Mouse (Mus musculus) heart, embryonic 14.5 days (tissue): ENCODE results near the gene Tmem158. TPM values are rescaled to one million over a fixed set of nuclear protein-coding genes. Genes with fewer than 3 reads are reported as not detected.

ENCODE experiments used
- ATAC-seq: fragments of 200-750 bp; cut with Nextera tagmentation; 2 replicates; pipeline ENCODE4 v1.8.0; 2017; ENCODE audit warnings: low read depth, moderate TSS enrichment; ENCODE audit not compliant: insufficient number of reproducible peaks, insufficient read depth, low FRiP score
- H3K27ac ChIP-seq, 2 experiments: fragments of 200-500 bp in 1 of 2; fragments of 300-500 bp in 1 of 2; sonication (generic) in 1 of 2; replicated peaks in 1 of 2; 2 replicates each; pipeline ENCODE4 v1.5.1; 2012 to 2014; ENCODE audit warnings: low read depth in 2 of 2, low read length in 2 of 2, control low read depth in 1 of 2, mild to moderate bottlenecking in 1 of 2, mixed read lengths in 1 of 2; ENCODE audit not compliant: control insufficient read depth in 1 of 2, insufficient read depth in 1 of 2
- H3K27me3 ChIP-seq: fragments of 300-500 bp; sonication (generic); 2 replicates; pipeline ENCODE4 v1.6.1; 2014; ENCODE audit warnings: mild to moderate bottlenecking, low read length, control low read depth; ENCODE audit not compliant: control insufficient read depth, insufficient read depth
- H3K36me3 ChIP-seq: fragments of 300-500 bp; sonication (generic); 2 replicates; pipeline ENCODE4 v1.6.1; 2014; ENCODE audit warnings: mild to moderate bottlenecking, control low read depth, low read length, mixed read lengths; ENCODE audit not compliant: control insufficient read depth, insufficient read depth
- H3K4me1 ChIP-seq, 2 experiments: fragments of 200-500 bp in 1 of 2; fragments of 300-500 bp in 1 of 2; sonication (generic) in 1 of 2; 2 replicates each; pipeline ENCODE4 v1.6.1; 2012 to 2014; ENCODE audit warnings: low read length in 2 of 2, control low read depth in 1 of 2, mixed read lengths in 1 of 2; ENCODE audit not compliant: control insufficient read depth in 2 of 2, insufficient read depth in 2 of 2
- H3K4me2 ChIP-seq: fragments of 300-500 bp; sonication (generic); 2 replicates; pipeline ENCODE4 v1.6.1; 2014; ENCODE audit warnings: mild to moderate bottlenecking, low read length
- H3K4me3 ChIP-seq, 2 experiments: fragments of 200-500 bp in 1 of 2; fragments of 300-500 bp in 1 of 2; sonication (generic) in 1 of 2; 2 replicates each; pipeline ENCODE4 v1.5.1; 2012 to 2014; ENCODE audit warnings: low read length in 2 of 2, mild to moderate bottlenecking in 2 of 2, control low read depth in 1 of 2, low read depth in 1 of 2, moderate library complexity in 1 of 2; ENCODE audit not compliant: control insufficient read depth in 1 of 2, insufficient read depth in 1 of 2
- H3K9ac ChIP-seq: fragments of 300-500 bp; sonication (generic); 2 replicates; pipeline ENCODE4 v1.6.1; 2014; ENCODE audit warnings: mild to moderate bottlenecking, low read length
- H3K9me3 ChIP-seq: fragments of 300-500 bp; sonication (generic); 2 replicates; pipeline ENCODE4 v1.6.1; 2016; ENCODE audit warnings: low read length, control low read depth; ENCODE audit not compliant: control insufficient read depth
- WGBS: fragments of 180-500 bp; shearing (Covaris S2); extraction: QIAGEN DNeasy Blood & Tissue Kit; methylation state at CpG from one replicate; pipeline ENCODE4 v1.1.7; 2014; 5-methylcytosine and 5-hydroxymethylcytosine counted together
- polyA plus RNA-seq: library from polyadenylated mRNA; unstranded; fragments of >200 nt; fragmentation: Nextera tagmentation; extraction: Ambion mirVana; gene quantifications from 2 replicates; pipeline ENCODE4 v1.2.1, GENCODE M21; 2014

Tmem158 gene
- 6.6 and 7.2 TPM in 2 replicates for polyA plus RNA-seq

GRCm38 (mm10) chr9:123260611-123261021, at the start of gene Tmem158:
Tmem158 (minus strand) TSS chr9:123260764.
- no peaks in the 10 kb centered on the region for H3K9me3 ChIP-seq
- WGBS: 0% methylated on average over 36 of the region's 40 CpGs

GRCm38 (mm10) chr9:123309685-123310365, 49.3 kb upstream of the Tmem158 start:
- H3K27ac ChIP-seq: no peak overlapping the region
- no peaks in the 10 kb centered on the region for H3K36me3 ChIP-seq
- no peaks in the 10 kb centered on the region for H3K9me3 ChIP-seq
- H3K4me3 ChIP-seq: no peak overlapping the region
- ATAC-seq: no peak
- no peaks in the 10 kb centered on the region for H3K27me3 ChIP-seq
- H3K4me1 ChIP-seq: peaks cover 0 to 4% of the 10 kb centered on the region in 2 experiments; a peak in 1 of 4 replicates
- H3K9ac ChIP-seq: no peak overlapping the region
- H3K4me2 ChIP-seq: no peak overlapping the region
- WGBS: 52% methylated on average over 2 of the region's 2 CpGs

More at GRCm38 (mm10) chr9:123260611-123261021, at the start of gene Tmem158:
- no peak within 1 kb of the TSS; a peak in 1 of 4 replicates for H3K27ac ChIP-seq
- peaks cover 0 to 11% of the 10 kb centered on the region in 2 experiments; a peak in 2 of 4 replicates for H3K4me1 ChIP-seq
- no peaks in the 10 kb centered on the region for H3K36me3 ChIP-seq
- peak within 1 kb of the TSS; percentile 62 to 72 for H3K4me3 ChIP-seq
- ATAC-seq: peak; percentile 89
- peak within 1 kb of the TSS; percentile 67 for H3K9ac ChIP-seq
- peak within 1 kb of the TSS; percentile 98 for H3K4me2 ChIP-seq
- peaks cover 32% of the 10 kb centered on the region for H3K27me3 ChIP-seq

GRCm38 (mm10) chr9:123309073-123309472, 48.5 kb upstream of the Tmem158 start:
- WGBS: 52% methylated on average over 5 of the region's 5 CpGs
- Histone ChIP-seq H3K9me3 (no peaks in the 10 kb centered on the region), H3K27me3 (no peaks in the 10 kb centered on the region), H3K4me2 (no peak overlapping the region), H3K4me1 (peaks cover 0 to 4% of the 10 kb centered on the region in 2 experiments; a peak in 1 of 4 replicates), H3K27ac (no peak overlapping the region), H3K4me3 (no peak overlapping the region), H3K36me3 (no peaks in the 10 kb centered on the region), H3K9ac (no peak overlapping the region)
- no peak for ATAC-seq

- no peak overlapping the region for H3K9ac ChIP-seq
- 58% methylated on average over 8 of the region's 8 CpGs for WGBS
- H3K4me3 ChIP-seq: no peak overlapping the region
- H3K36me3 ChIP-seq: no peaks in the 10 kb centered on the region
- H3K4me1 ChIP-seq: peaks cover 0 to 4% of the 10 kb centered on the region in 2 experiments; a peak in 2 of 4 replicates
- no peaks in the 10 kb centered on the region for H3K9me3 ChIP-seq
- ATAC-seq: no peak
- H3K4me2 ChIP-seq: no peak overlapping the region
- H3K27me3 ChIP-seq: no peaks in the 10 kb centered on the region
- no peak overlapping the region for H3K27ac ChIP-seq
These were observed 44.4 kb upstream of the Tmem158 start for GRCm38 (mm10) chr9:123304917-123305316.

- Histone ChIP-seq H3K9me3 (no peaks in the 10 kb centered on the region), H3K4me1 (peaks cover 0 to 4% of the 10 kb centered on the region in 2 experiments; a peak in 2 of 4 replicates), H3K27ac (no peak overlapping the region), H3K9ac (no peak overlapping the region), H3K36me3 (no peaks in the 10 kb centered on the region), H3K4me2 (no peak overlapping the region), H3K4me3 (no peak overlapping the region), H3K27me3 (no peaks in the 10 kb centered on the region)
- no peak for ATAC-seq
- 81% methylated on average over 7 of the region's 7 CpGs for WGBS
These were observed 43.4 kb upstream of the Tmem158 start for GRCm38 (mm10) chr9:123303952-123304351.

- H3K27ac ChIP-seq: no peak overlapping the region
- no peak for ATAC-seq
- no peak overlapping the region for H3K4me2 ChIP-seq
- peaks cover 0 to 4% of the 10 kb centered on the region in 2 experiments; a peak in 2 of 4 replicates for H3K4me1 ChIP-seq
- H3K36me3 ChIP-seq: no peaks in the 10 kb centered on the region
- H3K9ac ChIP-seq: no peak overlapping the region
- H3K9me3 ChIP-seq: no peaks in the 10 kb centered on the region
- no peak overlapping the region for H3K4me3 ChIP-seq
- no peaks in the 10 kb centered on the region for H3K27me3 ChIP-seq
- WGBS: 82% methylated on average over 2 of the region's 2 CpGs
These were observed 42.3 kb upstream of the Tmem158 start for GRCm38 (mm10) chr9:123302759-123303313.

GRCm38 (mm10) chr9:123297862-123298261, 37.3 kb upstream of the Tmem158 start:
- no peak overlapping the region for H3K27ac ChIP-seq
- no peak overlapping the region for H3K9ac ChIP-seq
- H3K4me3 ChIP-seq: no peak overlapping the region
- WGBS: 89% methylated on average over 7 of the region's 7 CpGs
- no peaks in the 10 kb centered on the region for H3K9me3 ChIP-seq
- ATAC-seq: no peak
- H3K4me2 ChIP-seq: no peak overlapping the region
- no peaks in the 10 kb centered on the region for H3K36me3 ChIP-seq
- no peaks in the 10 kb centered on the region for H3K27me3 ChIP-seq
- H3K4me1 ChIP-seq: no peaks in the 10 kb centered on the region
